ENCODE assay signal across 16 mouse cellular contexts in genomic region chr2:69893145-69893544, GRCm38 (mm10).
"Had no signal": no experiment of that assay in that cellular context is flagged by ENCODE, and none has a peak within 500 bp of the region (broad histone marks: within the 10 kb centered on the region; RNA-seq: fewer than 3 reads in every experiment).

No protein-coding gene starts in this region.

- H3K4me1 ChIP-seq: stomach, embryonic 15.5 days had no signal

- H3K27me3 ChIP-seq: midbrain, embryonic 13.5 days; midbrain, embryonic 15.5 days; neural tube, embryonic 13.5 days; neural tube, embryonic 15.5 days; stomach, embryonic 15.5 days had no signal

- DNase-seq: lung, adult 18-20 months; lung, embryonic 14.5 days; lung, postnatal 10 days; lung, postnatal 4 days; right cerebral cortex, postnatal 14 days; thymus, adult 2 months; thymus, postnatal 14 days; thymus, postnatal 36 days had no signal

- H3K4me2 ChIP-seq: lung, embryonic 14.5 days; midbrain, embryonic 13.5 days; midbrain, embryonic 15.5 days; neural tube, embryonic 13.5 days; neural tube, embryonic 15.5 days; stomach, embryonic 15.5 days had no signal

- H3K9me3 ChIP-seq: midbrain, embryonic 10.5 days; midbrain, embryonic 13.5 days; midbrain, embryonic 15.5 days; neural tube, embryonic 13.5 days; neural tube, embryonic 15.5 days; stomach, embryonic 15.5 days had no signal

- H3K4me3 ChIP-seq: midbrain, embryonic 10.5 days; midbrain, embryonic 13.5 days; midbrain, embryonic 15.5 days; myocyte; neural tube, embryonic 13.5 days; neural tube, embryonic 15.5 days; stomach, embryonic 15.5 days had no signal

- ATAC-seq: midbrain, embryonic 13.5 days; midbrain, embryonic 15.5 days had no signal

- H3K27ac ChIP-seq: midbrain, embryonic 10.5 days; midbrain, embryonic 13.5 days; midbrain, embryonic 15.5 days; neural tube, embryonic 13.5 days; neural tube, embryonic 15.5 days; stomach, embryonic 15.5 days; stomach, postnatal 0 days had no signal

- H3K36me3 ChIP-seq: midbrain, embryonic 10.5 days; midbrain, embryonic 13.5 days; midbrain, embryonic 15.5 days; neural tube, embryonic 13.5 days; neural tube, embryonic 15.5 days; stomach, embryonic 15.5 days had no signal

- H3K9ac ChIP-seq: lung, embryonic 14.5 days; midbrain, embryonic 13.5 days; midbrain, embryonic 15.5 days; neural tube, embryonic 13.5 days; neural tube, embryonic 15.5 days; stomach, embryonic 15.5 days had no signal
